Mouse (Mus musculus) olfactory bulb, adult 2 months (tissue): ENCODE data around the gene Acadm.

Experiments used
- CTCF ChIP-seq: fragments of 200-500 bp; IDR thresholded peaks from 2 replicates; pipeline ENCODE4 v1.5.1; 2012; ENCODE audit warnings: low read depth, mild to moderate bottlenecking, low read length, moderate library complexity; ENCODE audit not compliant: insufficient read depth
- POLR2A ChIP-seq: fragments of 200-500 bp; IDR thresholded peaks from 2 replicates; pipeline ENCODE4 v1.6.1; 2012; ENCODE audit warnings: mild to moderate bottlenecking, low read depth, low read length, moderate library complexity; ENCODE audit not compliant: insufficient read depth

- TF ChIP-seq POLR2A: no peak
- no peak for TF ChIP-seq CTCF
Measured at GRCm38 (mm10) chr3:153980611-153981010, 36.2 kb upstream of the Acadm start.
